Mouse (Mus musculus): ENCODE data around the gene Tas2r135. TPM values are rescaled to one million over a fixed set of nuclear protein-coding genes. Genes with fewer than 3 reads are reported as not detected.

The Tas2r135 gene
- total and polyA plus RNA-seq, 3 experiments, result not detected

- peaks cover 0 to 11% of the 10 kb centered on the region in 2 experiments; a peak in 2 of 4 replicates for H3K36me3 ChIP-seq (ENCODE audit: control insufficient read depth in 1 of 2, insufficient read depth in 2 of 2, low read length in 2 of 2)
- peak; percentile 63 for DNase-seq (ENCODE audit: low read depth, low spot score)
- no peaks in the 10 kb centered on the region for H3K9me3 ChIP-seq (replicated peaks; ENCODE audit: insufficient read depth, low read length)
- peaks cover 9 to 20% of the 10 kb centered on the region in 2 experiments for H3K27me3 ChIP-seq (ENCODE audit: control insufficient read depth in 1 of 2, insufficient read depth in 2 of 2, low read length in 2 of 2)
- TF ChIP-seq USF2 (IDR thresholded peaks at IDR 0.05; ENCODE audit: borderline replicate concordance in 1 of 2, insufficient read depth in 1 of 2, low read depth in 1 of 2, low read length in 2 of 2) (no peak), GATA1 (IDR thresholded peaks at IDR 0.05; ENCODE audit: low read depth, low read length) (no peak), SMC3 (IDR thresholded peaks at IDR 0.05; ENCODE audit: low read depth, low read length) (no peak), MAZ (IDR thresholded peaks at IDR 0.05; ENCODE audit: low read depth, low read length) (no peak), ETS1 (IDR thresholded peaks at IDR 0.05; ENCODE audit: low read depth, low read length) (peak; percentile 55; the same call in 1 of the 2 replicates), TAL1 (IDR thresholded peaks at IDR 0.05; ENCODE audit: low read length) (no peak), USF1 (IDR thresholded peaks at IDR 0.05; ENCODE audit: low read depth, low read length) (no peak)
- no peak overlapping the region for H3K9ac ChIP-seq (ENCODE audit: control insufficient read depth, low read depth, low read length, poor library complexity, severe bottlenecking)
- H3K79me2 ChIP-seq (ENCODE audit: control insufficient read depth, insufficient read depth, low read length, poor library complexity), result no peaks in the 10 kb centered on the region
- H3K4me1 ChIP-seq (ENCODE audit: control insufficient read depth in 1 of 2, insufficient read depth in 2 of 2, low read length in 2 of 2), result peaks cover 2 to 11% of the 10 kb centered on the region in 2 experiments; a peak in 3 of 4 replicates
- no peak overlapping the region for H3K27ac ChIP-seq (ENCODE audit: control insufficient read depth, low read depth, low read length)
- H3K4me3 ChIP-seq (ENCODE audit: control insufficient read depth in 1 of 2, insufficient read depth in 1 of 2, low read depth in 2 of 2, low read length in 2 of 2), result no peak overlapping the region
Observed at GRCm38 (mm10) chr6:42395960-42396809, 9.0 kb upstream of the Tas2r135 start.

DNA sequence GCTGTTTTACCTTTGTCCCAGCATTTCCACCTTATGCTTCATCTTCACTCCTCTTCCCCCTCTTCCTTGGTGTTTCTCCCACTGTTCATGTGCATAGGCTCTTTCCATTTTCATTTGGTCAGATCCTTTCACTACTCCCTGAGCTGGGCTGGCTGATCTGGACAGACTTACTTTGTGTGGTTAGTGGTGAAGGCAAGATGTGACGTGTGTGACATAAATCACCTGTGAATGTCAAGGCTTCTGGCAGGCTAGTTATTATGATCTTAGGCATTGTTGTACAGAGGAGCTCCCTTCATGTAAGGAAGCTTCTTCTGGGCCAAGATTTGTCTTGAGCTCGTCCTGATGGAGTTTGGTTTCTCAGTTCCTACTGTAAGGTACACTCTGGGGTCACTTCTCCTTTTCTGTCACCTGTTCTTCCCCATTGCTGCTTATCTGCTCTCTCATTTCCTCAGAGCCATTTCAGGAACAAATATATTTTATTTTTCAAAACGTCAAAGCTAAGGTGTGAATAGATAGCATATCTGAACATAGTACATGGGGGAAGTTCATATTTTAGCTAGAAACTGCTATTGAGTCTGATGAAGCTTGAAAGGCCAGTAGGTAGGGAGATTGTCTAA is 8.1 kb upstream of the Tas2r135 start:
- peaks cover 2 to 11% of the 10 kb centered on the region in 2 experiments; a peak in 3 of 4 replicates for H3K4me1 ChIP-seq (ENCODE audit: control insufficient read depth in 1 of 2, insufficient read depth in 2 of 2, low read length in 2 of 2)
- no peak overlapping the region for H3K4me3 ChIP-seq (ENCODE audit: control insufficient read depth in 1 of 2, insufficient read depth in 1 of 2, low read depth in 2 of 2, low read length in 2 of 2)
- peaks cover 0 to 11% of the 10 kb centered on the region in 2 experiments; a peak in 2 of 4 replicates for H3K36me3 ChIP-seq (ENCODE audit: control insufficient read depth in 1 of 2, insufficient read depth in 2 of 2, low read length in 2 of 2)
- H3K27ac ChIP-seq (ENCODE audit: control insufficient read depth, low read depth, low read length), result no peak overlapping the region
- DNase-seq (ENCODE audit: low read depth, low spot score), result peak; percentile 46
- no peaks in the 10 kb centered on the region for H3K79me2 ChIP-seq (ENCODE audit: control insufficient read depth, insufficient read depth, low read length, poor library complexity)
- H3K27me3 ChIP-seq (ENCODE audit: control insufficient read depth in 1 of 2, insufficient read depth in 2 of 2, low read length in 2 of 2), result peaks cover 6 to 15% of the 10 kb centered on the region in 2 experiments; a peak in 3 of 4 replicates
- no peak overlapping the region for H3K9ac ChIP-seq (ENCODE audit: control insufficient read depth, low read depth, low read length, poor library complexity, severe bottlenecking)
- TF ChIP-seq MAZ (IDR thresholded peaks at IDR 0.05; ENCODE audit: low read depth, low read length) (no peak), GATA1 (IDR thresholded peaks at IDR 0.05; ENCODE audit: low read depth, low read length) (peak; percentile 74), ETS1 (IDR thresholded peaks at IDR 0.05; ENCODE audit: low read depth, low read length) (peak; percentile 72), TCF12 (IDR thresholded peaks at IDR 0.05; ENCODE audit: low read depth, low read length) (peak; percentile 63; the same call in 1 of the 2 replicates), EP300 (IDR thresholded peaks at IDR 0.05; ENCODE audit: low read depth in 1 of 2, low read length in 2 of 2) (peak; percentile 53 to 57; a peak in 2 of 4 replicates), NELFE (IDR thresholded peaks at IDR 0.05; ENCODE audit: low read depth, low read length) (no peak)
- no peaks in the 10 kb centered on the region for H3K9me3 ChIP-seq (replicated peaks; ENCODE audit: insufficient read depth, low read length)
